Mouse (Mus musculus): Measurements from ENCODE around the gene Dbn1. TPM values are rescaled to one million over a fixed set of nuclear protein-coding genes. Genes with fewer than 3 reads are reported as not detected.

The Dbn1 gene
- polyA plus RNA-seq (2015; fragmentation: Nextera tagmentation; extraction: Ambion mirVana), result 482 and 556 TPM in 2 replicates

- Histone ChIP-seq H3K36me3 (ENCODE audit: control insufficient read depth, insufficient read depth, low read length) (no peaks in the 10 kb centered on the region), H3K4me3 (ENCODE audit: low read length) (peak within 1 kb of the TSS; percentile 99), H3K9ac (ENCODE audit: low read depth, low read length) (peak within 1 kb of the TSS; percentile 100), H3K9me3 (ENCODE audit: control insufficient read depth, low read length) (no peaks in the 10 kb centered on the region), H3K4me1 (ENCODE audit: control insufficient read depth, insufficient read depth, low read depth, low read length) (peaks cover 39% of the 10 kb centered on the region), H3K27ac (ENCODE audit: low read depth, low read length) (peak within 1 kb of the TSS; percentile 99), H3K27me3 (replicated peaks; ENCODE audit: control insufficient read depth, insufficient read depth, low read length) (no peaks in the 10 kb centered on the region), H3K4me2 (ENCODE audit: low read length) (peak within 1 kb of the TSS; percentile 99)
- peak; percentile 77 for ATAC-seq
- under 1% methylated on average over 32 of the region's 83 CpGs for WGBS
Observed at GRCm38 (mm10) chr13:55487578-55488498, at the start of gene Dbn1. Gene Dbn1, minus strand, starts transcription at chr13:55488111.

- H3K9ac ChIP-seq (ENCODE audit: low read depth, low read length), result peak within 1 kb of the TSS; percentile 86
- peak within 1 kb of the TSS; percentile 83 for H3K4me2 ChIP-seq (ENCODE audit: low read length)
- peaks cover 10% of the 10 kb centered on the region for H3K4me1 ChIP-seq (ENCODE audit: control insufficient read depth, insufficient read depth, low read depth, low read length)
- no peaks in the 10 kb centered on the region for H3K9me3 ChIP-seq (ENCODE audit: control insufficient read depth, low read length)
- peak; percentile 98 for ATAC-seq
- H3K36me3 ChIP-seq (ENCODE audit: control insufficient read depth, insufficient read depth, low read length), result peaks cover 46% of the 10 kb centered on the region
- peak within 1 kb of the TSS; percentile 86 for H3K4me3 ChIP-seq (ENCODE audit: low read length)
- peak within 1 kb of the TSS; percentile 82 for H3K27ac ChIP-seq (ENCODE audit: low read depth, low read length)
- WGBS, result under 1% methylated on average over 70 of the region's 70 CpGs
- H3K27me3 ChIP-seq (replicated peaks; ENCODE audit: control insufficient read depth, insufficient read depth, low read length), result no peaks in the 10 kb centered on the region
Observed at GRCm38 (mm10) chr13:55536194-55537175, 48.6 kb upstream of the Dbn1 start, which contains the start of gene Ddx41. Gene Ddx41, minus strand, starts transcription at chr13:55536658.

GRCm38 (mm10) chr13:55535796-55536193, 47.9 kb upstream of the Dbn1 start:
- H3K27me3 ChIP-seq (replicated peaks; ENCODE audit: control insufficient read depth, insufficient read depth, low read length), result no peaks in the 10 kb centered on the region
- H3K36me3 ChIP-seq (ENCODE audit: control insufficient read depth, insufficient read depth, low read length), result peaks cover 42% of the 10 kb centered on the region
- peak overlapping the region; percentile 82 for H3K27ac ChIP-seq (ENCODE audit: low read depth, low read length)
- H3K4me2 ChIP-seq (ENCODE audit: low read length), result peak overlapping the region; percentile 83
- ATAC-seq, result no peak
- no peaks in the 10 kb centered on the region for H3K9me3 ChIP-seq (ENCODE audit: control insufficient read depth, low read length)
- peak overlapping the region; percentile 86 for H3K9ac ChIP-seq (ENCODE audit: low read depth, low read length)
- H3K4me1 ChIP-seq (ENCODE audit: control insufficient read depth, insufficient read depth, low read depth, low read length), result peaks cover 10% of the 10 kb centered on the region
- H3K4me3 ChIP-seq (ENCODE audit: low read length), result peak overlapping the region; percentile 86
- 19% methylated on average over 16 of the region's 17 CpGs for WGBS

- Histone ChIP-seq H3K27me3 (replicated peaks; ENCODE audit: control insufficient read depth, insufficient read depth, low read length) (no peaks in the 10 kb centered on the region), H3K27ac (ENCODE audit: low read depth, low read length) (no peak overlapping the region), H3K4me2 (ENCODE audit: low read length) (peak overlapping the region; percentile 83), H3K36me3 (ENCODE audit: control insufficient read depth, insufficient read depth, low read length) (peaks cover 42% of the 10 kb centered on the region), H3K9ac (ENCODE audit: low read depth, low read length) (peak overlapping the region; percentile 86), H3K9me3 (ENCODE audit: control insufficient read depth, low read length) (no peaks in the 10 kb centered on the region), H3K4me3 (ENCODE audit: low read length) (peak overlapping the region; percentile 86), H3K4me1 (ENCODE audit: control insufficient read depth, insufficient read depth, low read depth, low read length) (peaks cover 10% of the 10 kb centered on the region)
- no peak for ATAC-seq
- 93% methylated on average over 15 of the region's 15 CpGs for WGBS
Observed at GRCm38 (mm10) chr13:55535191-55535590, 47.3 kb upstream of the Dbn1 start.

GRCm38 (mm10) chr13:55529198-55529915, 41.4 kb upstream of the Dbn1 start, which contains the start of gene Dok3:
Gene Dok3, minus strand, starts transcription at chr13:55529296.
- 85% methylated on average over 8 of the region's 8 CpGs for WGBS
- no peak for ATAC-seq
- no peaks in the 10 kb centered on the region for H3K4me1 ChIP-seq (ENCODE audit: control insufficient read depth, insufficient read depth, low read depth, low read length)
- H3K27ac ChIP-seq (ENCODE audit: low read depth, low read length), result no peak within 1 kb of the TSS
- H3K36me3 ChIP-seq (ENCODE audit: control insufficient read depth, insufficient read depth, low read length), result peaks cover 32% of the 10 kb centered on the region
- H3K4me3 ChIP-seq (ENCODE audit: low read length), result no peak within 1 kb of the TSS
- no peaks in the 10 kb centered on the region for H3K9me3 ChIP-seq (ENCODE audit: control insufficient read depth, low read length)
- no peak within 1 kb of the TSS for H3K9ac ChIP-seq (ENCODE audit: low read depth, low read length)
- no peaks in the 10 kb centered on the region for H3K27me3 ChIP-seq (replicated peaks; ENCODE audit: control insufficient read depth, insufficient read depth, low read length)
- no peak within 1 kb of the TSS for H3K4me2 ChIP-seq (ENCODE audit: low read length)

GRCm38 (mm10) chr13:55527834-55528772, 40.2 kb upstream of the Dbn1 start:
- no peak for ATAC-seq
- Histone ChIP-seq H3K4me2 (ENCODE audit: low read length) (no peak overlapping the region), H3K4me3 (ENCODE audit: low read length) (no peak overlapping the region), H3K9ac (ENCODE audit: low read depth, low read length) (no peak overlapping the region), H3K4me1 (ENCODE audit: control insufficient read depth, insufficient read depth, low read depth, low read length) (no peaks in the 10 kb centered on the region), H3K36me3 (ENCODE audit: control insufficient read depth, insufficient read depth, low read length) (peaks cover 21% of the 10 kb centered on the region), H3K27me3 (replicated peaks; ENCODE audit: control insufficient read depth, insufficient read depth, low read length) (no peaks in the 10 kb centered on the region), H3K9me3 (ENCODE audit: control insufficient read depth, low read length) (no peaks in the 10 kb centered on the region), H3K27ac (ENCODE audit: low read depth, low read length) (no peak overlapping the region)
- 86% methylated on average over 18 of the region's 18 CpGs for WGBS

- Histone ChIP-seq H3K27ac (ENCODE audit: low read depth, low read length) (no peak overlapping the region), H3K9ac (ENCODE audit: low read depth, low read length) (no peak overlapping the region), H3K4me1 (ENCODE audit: control insufficient read depth, insufficient read depth, low read depth, low read length) (no peaks in the 10 kb centered on the region), H3K4me2 (ENCODE audit: low read length) (no peak overlapping the region), H3K4me3 (ENCODE audit: low read length) (no peak overlapping the region), H3K36me3 (ENCODE audit: control insufficient read depth, insufficient read depth, low read length) (peaks cover 15% of the 10 kb centered on the region), H3K27me3 (replicated peaks; ENCODE audit: control insufficient read depth, insufficient read depth, low read length) (no peaks in the 10 kb centered on the region), H3K9me3 (ENCODE audit: control insufficient read depth, low read length) (no peaks in the 10 kb centered on the region)
- WGBS, result 63% methylated on average over 16 of the region's 16 CpGs
- ATAC-seq, result no peak
Observed at GRCm38 (mm10) chr13:55527212-55527611, 39.3 kb upstream of the Dbn1 start.

All from hindbrain, embryonic 16.5 days (tissue).